Mouse (Mus musculus): ENCODE results near the gene Crtac1. TPM values are rescaled to one million over a fixed set of nuclear protein-coding genes. Genes with fewer than 3 reads are reported as not detected.
A peak's percentile ranks its signal among the peaks of the same experiment; 100 is the strongest.

Gene Crtac1
- total and polyA plus RNA-seq, 2 experiments from 2014 or later = 0.36 TPM; not detected in 1

- no peaks in the 10 kb centered on the region for H3K4me1 ChIP-seq (ENCODE audit: control insufficient read depth, insufficient read depth)
- H3K4me2 ChIP-seq (ENCODE audit: low read depth, low read length) = no peak overlapping the region
- no peaks in the 10 kb centered on the region for H3K9me3 ChIP-seq (replicated peaks; ENCODE audit: control insufficient read depth, low read length)
- DNase-seq (ENCODE audit: low spot score) (no peak), ATAC-seq (ENCODE audit: insufficient read depth, low read depth) (no peak)
- H3K27me3 ChIP-seq (ENCODE audit: control insufficient read depth, insufficient read depth, low read length) = peaks cover 38% of the 10 kb centered on the region
- no peak overlapping the region for H3K9ac ChIP-seq (replicated peaks; ENCODE audit: low read depth, low read length)
- H3K36me3 ChIP-seq (replicated peaks; ENCODE audit: control insufficient read depth, insufficient read depth, low read length) = no peaks in the 10 kb centered on the region
- 9% methylated on average over 15 of the region's 15 CpGs for WGBS
- TF ChIP-seq EP300 (IDR thresholded peaks at IDR 0.05; ENCODE audit: low read depth) (no peak), CTCF (IDR thresholded peaks at IDR 0.05; ENCODE audit: low read depth) (no peak)
- H3K4me3 ChIP-seq (ENCODE audit: low read depth, low read length) = no peak overlapping the region
- no peak overlapping the region for H3K27ac ChIP-seq (ENCODE audit: low read depth)
Observed at GRCm38 (mm10) chr19:42384981-42385598, 46.5 kb downstream of the Crtac1 start.

DNA sequence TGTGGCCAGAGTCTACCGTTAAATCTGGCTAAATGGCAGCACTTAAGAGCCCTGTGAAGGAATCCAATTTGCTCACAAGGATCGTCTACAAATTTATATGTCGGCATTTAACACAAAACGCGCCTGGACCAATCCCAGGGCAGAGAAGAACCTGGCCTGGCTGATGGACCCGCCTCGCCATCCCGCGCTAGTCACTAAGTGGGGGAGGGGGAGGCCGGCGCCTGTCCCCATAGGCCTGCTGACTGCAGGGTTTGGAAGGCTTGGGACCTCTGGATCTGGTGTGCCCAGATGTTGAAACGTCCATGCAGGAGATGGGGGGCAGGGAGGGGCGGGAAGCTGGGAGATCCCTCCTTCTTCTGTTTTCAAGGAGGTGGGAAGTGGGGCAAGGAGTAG, 50.6 kb downstream of the Crtac1 start:
- no peaks in the 10 kb centered on the region for H3K9me3 ChIP-seq (replicated peaks; ENCODE audit: control insufficient read depth, low read length)
- H3K36me3 ChIP-seq (replicated peaks; ENCODE audit: control insufficient read depth, insufficient read depth, low read length) = no peaks in the 10 kb centered on the region
- no peak overlapping the region for H3K9ac ChIP-seq (replicated peaks; ENCODE audit: low read depth, low read length)
- no peak overlapping the region for H3K4me3 ChIP-seq (ENCODE audit: low read depth, low read length)
- 4% methylated on average over 13 of the region's 13 CpGs for WGBS
- DNase-seq (ENCODE audit: low spot score) (no peak), ATAC-seq (ENCODE audit: insufficient read depth, low read depth) (no peak)
- TF ChIP-seq CTCF (IDR thresholded peaks at IDR 0.05; ENCODE audit: low read depth) = no peak
- TF ChIP-seq EP300 (IDR thresholded peaks at IDR 0.05; ENCODE audit: low read depth) = no peak
- H3K27me3 ChIP-seq (ENCODE audit: control insufficient read depth, insufficient read depth, low read length) = peaks cover 45% of the 10 kb centered on the region
- no peak overlapping the region for H3K27ac ChIP-seq (ENCODE audit: low read depth)
- no peaks in the 10 kb centered on the region for H3K4me1 ChIP-seq (ENCODE audit: control insufficient read depth, insufficient read depth)
- H3K4me2 ChIP-seq (ENCODE audit: low read depth, low read length) = 0 out of 2 replicates have a peak overlapping the region, but pooled peaks have one; percentile 18

- under 1% methylated on average over 21 of the region's 26 CpGs for WGBS
- Histone ChIP-seq H3K27ac (ENCODE audit: low read depth) (no peak overlapping the region), H3K27me3 (ENCODE audit: control insufficient read depth, insufficient read depth, low read length) (peaks cover 44% of the 10 kb centered on the region), H3K4me3 (ENCODE audit: low read depth, low read length) (no peak overlapping the region), H3K4me1 (ENCODE audit: control insufficient read depth, insufficient read depth) (no peaks in the 10 kb centered on the region), H3K9me3 (replicated peaks; ENCODE audit: control insufficient read depth, low read length) (no peaks in the 10 kb centered on the region), H3K4me2 (ENCODE audit: low read depth, low read length) (0 out of 2 replicates have a peak overlapping the region, but pooled peaks have one; percentile 18), H3K9ac (replicated peaks; ENCODE audit: low read depth, low read length) (no peak overlapping the region), H3K36me3 (replicated peaks; ENCODE audit: control insufficient read depth, insufficient read depth, low read length) (no peaks in the 10 kb centered on the region)
- DNase-seq (ENCODE audit: low spot score) = no peak
- no peak for ATAC-seq (ENCODE audit: insufficient read depth, low read depth)
- TF ChIP-seq CTCF (IDR thresholded peaks at IDR 0.05; ENCODE audit: low read depth) = no peak
- TF ChIP-seq EP300 (IDR thresholded peaks at IDR 0.05; ENCODE audit: low read depth) = no peak
Observed at GRCm38 (mm10) chr19:42380321-42380980, 51.1 kb downstream of the Crtac1 start.

- no peak for TF ChIP-seq CTCF (IDR thresholded peaks at IDR 0.05; ENCODE audit: low read depth)
- TF ChIP-seq EP300 (IDR thresholded peaks at IDR 0.05; ENCODE audit: low read depth) = no peak
- H3K27ac ChIP-seq (ENCODE audit: low read depth) = no peak overlapping the region
- H3K36me3 ChIP-seq (replicated peaks; ENCODE audit: control insufficient read depth, insufficient read depth, low read length) = no peaks in the 10 kb centered on the region
- no peak overlapping the region for H3K9ac ChIP-seq (replicated peaks; ENCODE audit: low read depth, low read length)
- H3K4me2 ChIP-seq (ENCODE audit: low read depth, low read length) = no peak overlapping the region
- H3K4me3 ChIP-seq (ENCODE audit: low read depth, low read length) = no peak overlapping the region
- no peak for DNase-seq (ENCODE audit: low spot score)
- H3K27me3 ChIP-seq (ENCODE audit: control insufficient read depth, insufficient read depth, low read length) = peaks cover 38% of the 10 kb centered on the region
- 30% methylated on average over 8 of the region's 8 CpGs for WGBS
- H3K4me1 ChIP-seq (ENCODE audit: control insufficient read depth, insufficient read depth) = no peaks in the 10 kb centered on the region
- H3K9me3 ChIP-seq (replicated peaks; ENCODE audit: control insufficient read depth, low read length) = no peaks in the 10 kb centered on the region
- no peak for ATAC-seq (ENCODE audit: insufficient read depth, low read depth)
Observed at GRCm38 (mm10) chr19:42379798-42380197, 51.8 kb downstream of the Crtac1 start.

DNA sequence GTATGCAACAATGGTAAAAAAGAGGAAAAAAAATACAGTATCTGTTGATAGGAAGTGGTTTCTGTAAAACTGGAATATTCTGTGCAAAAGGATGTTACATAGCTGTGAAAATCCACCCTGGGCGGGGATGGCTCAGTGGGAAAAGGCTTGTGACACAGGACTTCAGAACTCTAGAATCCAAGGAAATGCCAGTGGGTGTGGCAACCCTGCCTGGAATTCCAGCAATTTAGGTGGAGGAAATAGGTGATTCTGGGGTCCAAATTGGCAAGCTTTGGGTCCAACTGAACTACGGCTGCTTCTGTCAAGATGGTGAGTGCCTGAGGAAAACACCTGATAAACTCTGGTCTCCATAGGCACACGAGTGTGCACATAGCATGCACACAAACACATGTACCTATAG, 54.4 kb downstream of the Crtac1 start:
- Histone ChIP-seq H3K9ac (replicated peaks; ENCODE audit: low read depth, low read length) (no peak overlapping the region), H3K9me3 (replicated peaks; ENCODE audit: control insufficient read depth, low read length) (no peaks in the 10 kb centered on the region), H3K4me3 (ENCODE audit: low read depth, low read length) (no peak overlapping the region), H3K27me3 (ENCODE audit: control insufficient read depth, insufficient read depth, low read length) (peaks cover 26% of the 10 kb centered on the region), H3K27ac (ENCODE audit: low read depth) (no peak overlapping the region), H3K36me3 (replicated peaks; ENCODE audit: control insufficient read depth, insufficient read depth, low read length) (no peaks in the 10 kb centered on the region), H3K4me1 (ENCODE audit: control insufficient read depth, insufficient read depth) (no peaks in the 10 kb centered on the region), H3K4me2 (ENCODE audit: low read depth, low read length) (no peak overlapping the region)
- ATAC-seq (ENCODE audit: insufficient read depth, low read depth) (no peak), DNase-seq (ENCODE audit: low spot score) (no peak)
- TF ChIP-seq EP300 (IDR thresholded peaks at IDR 0.05; ENCODE audit: low read depth) = no peak
- no peak for TF ChIP-seq CTCF (IDR thresholded peaks at IDR 0.05; ENCODE audit: low read depth)
- WGBS = 49% methylated on average over 3 of the region's 3 CpGs
